Mouse (Mus musculus): Measurements from ENCODE around the gene S100a5. TPM values are rescaled to one million over a fixed set of nuclear protein-coding genes. Genes with fewer than 3 reads are reported as not detected.

S100a5 gene
- polyA plus RNA-seq, 1 experiment from 2014 or later, result not detected

DNA sequence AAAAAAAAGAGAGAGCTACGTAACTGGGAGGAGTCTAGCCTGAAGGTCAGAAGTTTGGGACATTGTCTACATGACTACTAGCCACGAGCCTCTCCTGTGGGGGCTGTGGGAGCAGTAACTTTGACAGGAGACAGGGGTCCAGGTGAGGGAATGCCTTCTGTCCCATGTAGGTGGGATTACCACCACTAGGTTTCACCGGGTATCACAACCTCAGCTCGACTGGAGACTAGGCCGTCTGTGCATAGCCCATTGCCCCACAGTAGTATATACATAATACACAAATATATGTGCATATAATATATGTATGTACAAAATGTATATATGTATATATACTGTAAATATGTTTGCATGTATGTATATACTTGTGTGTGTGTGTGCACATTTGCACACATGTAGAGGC, 27.2 kb upstream of the S100a5 start:
- DNase-seq, result no peak
- no peak overlapping the region for H3K9ac ChIP-seq (replicated peaks)
- no peaks in the 10 kb centered on the region for H3K27me3 ChIP-seq (ENCODE audit: insufficient read depth, low read length)
- WGBS (ENCODE audit: insufficient replicate concordance), result 83% methylated on average over 5 of the region's 5 CpGs
- no peaks in the 10 kb centered on the region for H3K9me3 ChIP-seq (ENCODE audit: low read length)
- TF ChIP-seq CTCF (IDR thresholded peaks at IDR 0.05; ENCODE audit: low read depth) (no peak), EP300 (IDR thresholded peaks at IDR 0.05; ENCODE audit: low read depth) (no peak)
- no peaks in the 10 kb centered on the region for H3K36me3 ChIP-seq (replicated peaks; ENCODE audit: insufficient read depth, low read length)
- no peak overlapping the region for H3K4me2 ChIP-seq (ENCODE audit: low read depth, low read length)
- H3K27ac ChIP-seq (ENCODE audit: low read depth), result no peak overlapping the region
- no peaks in the 10 kb centered on the region for H3K4me1 ChIP-seq (ENCODE audit: insufficient read depth)
- no peak for ATAC-seq
- no peak overlapping the region for H3K4me3 ChIP-seq (ENCODE audit: low read depth, low read length)

DNA sequence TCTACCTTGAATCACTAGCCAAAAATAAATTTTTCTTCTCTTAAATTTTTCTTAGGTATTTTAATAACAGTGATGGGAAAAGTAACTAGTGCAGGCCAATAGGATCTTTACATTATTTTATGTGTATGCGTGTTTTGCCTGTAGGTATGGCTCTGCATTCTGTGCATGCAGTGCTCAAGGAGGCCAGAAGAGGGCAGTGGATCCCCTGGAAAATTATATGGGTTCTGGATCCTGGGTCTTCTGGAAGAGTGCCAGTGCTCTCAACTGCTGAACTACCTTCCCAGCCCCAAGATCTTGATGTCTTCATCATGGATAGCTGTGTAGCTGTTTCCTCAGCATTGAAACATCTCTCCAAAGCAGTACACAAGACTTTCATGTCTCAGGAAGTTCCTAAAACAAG, 26.2 kb upstream of the S100a5 start:
- Histone ChIP-seq H3K36me3 (replicated peaks; ENCODE audit: insufficient read depth, low read length) (no peaks in the 10 kb centered on the region), H3K9ac (replicated peaks) (no peak overlapping the region), H3K27me3 (ENCODE audit: insufficient read depth, low read length) (no peaks in the 10 kb centered on the region), H3K4me3 (ENCODE audit: low read depth, low read length) (no peak overlapping the region), H3K27ac (ENCODE audit: low read depth) (no peak overlapping the region), H3K4me1 (ENCODE audit: insufficient read depth) (no peaks in the 10 kb centered on the region), H3K9me3 (ENCODE audit: low read length) (no peaks in the 10 kb centered on the region), H3K4me2 (ENCODE audit: low read depth, low read length) (no peak overlapping the region)
- DNase-seq (no peak), ATAC-seq (no peak)
- TF ChIP-seq CTCF (IDR thresholded peaks at IDR 0.05; ENCODE audit: low read depth) (peak; percentile 49), EP300 (IDR thresholded peaks at IDR 0.05; ENCODE audit: low read depth) (no peak)
- WGBS (ENCODE audit: insufficient replicate concordance), result 98% methylated on average over 1 of the region's 1 CpGs

DNA sequence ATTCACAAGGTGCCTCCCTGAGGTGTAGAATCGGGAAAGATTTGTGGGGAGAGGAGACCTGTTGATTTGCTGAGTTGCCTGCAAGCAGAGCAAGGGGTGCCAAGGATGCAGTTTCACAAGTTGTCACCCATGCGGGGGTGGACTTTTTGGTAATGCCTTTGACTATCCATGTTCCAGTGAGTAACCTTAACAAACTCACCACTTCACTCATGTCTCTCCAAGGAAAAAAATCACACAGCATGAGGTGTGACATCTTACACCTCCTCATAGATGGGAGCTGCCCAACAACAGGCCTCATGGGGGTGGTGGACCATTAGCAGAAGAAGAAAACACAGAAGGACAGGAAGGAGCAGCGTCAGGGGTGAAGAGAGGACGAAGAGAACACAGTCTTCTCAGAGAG, 25.8 kb upstream of the S100a5 start:
- WGBS (ENCODE audit: insufficient replicate concordance), result 75% methylated on average over 4 of the region's 4 CpGs

DNA sequence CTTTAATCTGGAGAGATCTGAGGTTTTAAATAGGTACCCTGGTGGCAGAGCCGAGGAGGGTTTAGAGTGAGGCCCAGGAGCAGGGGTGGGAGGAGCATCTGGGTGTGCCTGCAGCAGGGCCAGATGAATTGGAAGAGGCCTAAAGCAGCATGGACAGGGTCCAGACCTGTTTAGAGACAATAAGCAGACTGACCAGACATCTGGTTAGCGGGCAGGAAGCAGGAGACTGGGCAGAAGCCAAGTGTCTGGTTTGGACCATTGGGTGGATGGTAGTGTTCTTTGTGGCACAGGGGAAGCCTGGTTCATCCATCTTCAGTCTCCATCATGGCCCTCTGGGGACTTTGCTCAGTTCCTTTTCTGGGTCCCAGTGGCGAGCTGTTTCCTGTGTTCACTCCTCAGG, 24.4 kb upstream of the S100a5 start:
- no peak for ATAC-seq

More for the DNA sequence above, 25.8 kb upstream of the S100a5 start:
- TF ChIP-seq CTCF (IDR thresholded peaks at IDR 0.05; ENCODE audit: low read depth) (no peak), EP300 (IDR thresholded peaks at IDR 0.05; ENCODE audit: low read depth) (no peak)
- DNase-seq, result no peak
- no peak for ATAC-seq
- H3K9me3 ChIP-seq (ENCODE audit: low read length), result no peaks in the 10 kb centered on the region
- no peak overlapping the region for H3K27ac ChIP-seq (ENCODE audit: low read depth)
- H3K4me1 ChIP-seq (ENCODE audit: insufficient read depth), result no peaks in the 10 kb centered on the region
- H3K36me3 ChIP-seq (replicated peaks; ENCODE audit: insufficient read depth, low read length), result no peaks in the 10 kb centered on the region
- no peak overlapping the region for H3K9ac ChIP-seq (replicated peaks)
- H3K4me2 ChIP-seq (ENCODE audit: low read depth, low read length), result no peak overlapping the region
- no peak overlapping the region for H3K4me3 ChIP-seq (ENCODE audit: low read depth, low read length)
- no peaks in the 10 kb centered on the region for H3K27me3 ChIP-seq (ENCODE audit: insufficient read depth, low read length)

DNA sequence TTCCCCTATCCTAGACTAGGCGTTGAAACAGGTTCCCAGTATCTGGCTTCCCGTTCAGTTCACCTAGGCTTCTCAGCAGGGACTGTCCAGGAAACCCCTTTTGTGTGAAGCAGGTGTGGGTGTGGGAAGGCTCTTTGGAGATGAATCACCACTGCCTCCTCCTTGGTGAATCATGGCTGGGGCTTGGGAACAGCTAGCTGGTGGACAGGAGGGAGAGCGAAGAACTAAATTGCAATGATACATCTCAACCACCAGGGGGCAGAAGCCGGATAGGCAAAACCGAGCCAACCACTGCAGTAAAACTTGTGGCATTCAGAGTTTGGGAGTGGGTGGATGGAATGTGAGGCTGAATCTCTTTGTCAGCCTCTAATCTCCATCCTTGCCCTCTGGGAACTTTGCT, 22.7 kb upstream of the S100a5 start:
- Histone ChIP-seq H3K9me3 (ENCODE audit: low read length) (no peaks in the 10 kb centered on the region), H3K4me2 (ENCODE audit: low read depth, low read length) (no peak overlapping the region), H3K27me3 (ENCODE audit: insufficient read depth, low read length) (no peaks in the 10 kb centered on the region), H3K9ac (replicated peaks) (no peak overlapping the region), H3K4me3 (ENCODE audit: low read depth, low read length) (no peak overlapping the region), H3K27ac (ENCODE audit: low read depth) (no peak overlapping the region), H3K36me3 (replicated peaks; ENCODE audit: insufficient read depth, low read length) (no peaks in the 10 kb centered on the region), H3K4me1 (ENCODE audit: insufficient read depth) (peaks cover 10% of the 10 kb centered on the region; the same call in 1 of the 2 replicates)
- TF ChIP-seq EP300 (IDR thresholded peaks at IDR 0.05; ENCODE audit: low read depth), result no peak
- TF ChIP-seq CTCF (IDR thresholded peaks at IDR 0.05; ENCODE audit: low read depth), result peak; percentile 90
- DNase-seq (peak; percentile 57), ATAC-seq (0 out of 2 replicates have a peak, but pooled peaks have one; percentile 28)
- 27% methylated on average over 5 of the region's 5 CpGs for WGBS (ENCODE audit: insufficient replicate concordance)

More for the DNA sequence above, 24.4 kb upstream of the S100a5 start:
- H3K9ac ChIP-seq (replicated peaks), result no peak overlapping the region
- H3K36me3 ChIP-seq (replicated peaks; ENCODE audit: insufficient read depth, low read length), result no peaks in the 10 kb centered on the region
- WGBS (ENCODE audit: insufficient replicate concordance), result 42% methylated on average over 3 of the region's 3 CpGs
- TF ChIP-seq EP300 (IDR thresholded peaks at IDR 0.05; ENCODE audit: low read depth) (no peak), CTCF (IDR thresholded peaks at IDR 0.05; ENCODE audit: low read depth) (no peak)
- H3K9me3 ChIP-seq (ENCODE audit: low read length), result no peaks in the 10 kb centered on the region
- H3K4me3 ChIP-seq (ENCODE audit: low read depth, low read length), result no peak overlapping the region
- no peak for DNase-seq
- H3K4me1 ChIP-seq (ENCODE audit: insufficient read depth), result peaks cover 8% of the 10 kb centered on the region; the same call in 1 of the 2 replicates
- H3K4me2 ChIP-seq (ENCODE audit: low read depth, low read length), result no peak overlapping the region
- no peak overlapping the region for H3K27ac ChIP-seq (ENCODE audit: low read depth)
- H3K27me3 ChIP-seq (ENCODE audit: insufficient read depth, low read length), result no peaks in the 10 kb centered on the region

DNA sequence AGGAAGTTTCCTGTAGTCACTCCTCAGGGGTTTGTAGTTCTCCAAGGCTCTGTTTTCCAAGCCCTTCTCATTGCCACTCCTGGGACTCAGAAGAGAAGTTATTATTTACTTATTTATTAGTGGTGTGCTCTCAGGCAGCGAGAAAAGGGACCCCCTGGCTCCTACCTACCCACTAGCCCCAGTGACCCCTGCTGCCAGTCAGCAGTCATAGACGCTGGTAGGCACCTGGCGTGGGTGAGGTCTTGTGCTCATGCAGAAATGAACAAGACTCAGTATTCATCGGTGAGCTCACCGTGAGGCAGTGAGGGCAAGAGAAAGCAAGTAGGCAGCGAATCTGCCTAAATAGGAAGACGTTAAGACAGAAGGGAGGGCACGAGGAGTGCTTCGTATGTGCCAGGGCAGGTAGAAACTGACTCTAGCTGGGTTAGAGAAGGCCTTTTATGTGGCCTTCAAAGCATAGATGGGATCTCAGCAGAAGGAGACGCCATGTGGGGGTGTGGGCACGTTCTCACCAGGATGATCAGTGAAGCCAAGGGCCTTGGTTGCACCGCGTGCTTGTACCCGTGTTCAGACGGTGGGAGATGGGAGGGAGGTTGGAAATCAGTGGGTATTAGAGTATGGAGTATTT, 22.2 kb upstream of the S100a5 start:
- no peak overlapping the region for H3K4me3 ChIP-seq (ENCODE audit: low read depth, low read length)
- H3K36me3 ChIP-seq (replicated peaks; ENCODE audit: insufficient read depth, low read length), result no peaks in the 10 kb centered on the region
- peaks cover 10% of the 10 kb centered on the region; the same call in 1 of the 2 replicates for H3K4me1 ChIP-seq (ENCODE audit: insufficient read depth)
- H3K4me2 ChIP-seq (ENCODE audit: low read depth, low read length), result no peak overlapping the region
- H3K9me3 ChIP-seq (ENCODE audit: low read length), result no peaks in the 10 kb centered on the region
- TF ChIP-seq CTCF (IDR thresholded peaks at IDR 0.05; ENCODE audit: low read depth) (no peak), EP300 (IDR thresholded peaks at IDR 0.05; ENCODE audit: low read depth) (no peak)
- no peak for DNase-seq
- WGBS (ENCODE audit: insufficient replicate concordance), result 72% methylated on average over 15 of the region's 15 CpGs
- H3K27ac ChIP-seq (ENCODE audit: low read depth), result peak overlapping the region; percentile 70
- H3K9ac ChIP-seq (replicated peaks), result no peak overlapping the region
- ATAC-seq, result no peak
- no peaks in the 10 kb centered on the region for H3K27me3 ChIP-seq (ENCODE audit: insufficient read depth, low read length)
